Comparison of ENCODE assay signal across 34 mouse cellular contexts in the genomic region with DNA sequence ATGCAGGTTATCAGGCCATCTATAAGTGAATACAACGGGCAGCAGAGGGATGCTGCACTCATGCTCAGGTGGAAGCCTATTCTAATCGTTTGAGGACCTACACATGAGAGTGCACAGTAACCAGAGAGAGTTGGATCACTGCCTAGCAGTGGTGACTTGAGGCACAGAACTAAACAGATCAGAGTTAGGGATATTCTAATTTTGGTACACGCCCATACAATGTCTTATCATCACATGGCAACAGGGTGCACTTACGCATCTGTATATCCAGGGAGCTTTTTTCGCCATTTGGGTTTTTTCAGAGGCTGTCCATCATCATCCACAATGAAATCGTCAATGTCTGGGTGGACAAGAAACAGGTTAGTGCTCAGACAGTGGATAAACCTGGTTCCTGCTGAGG. TPM values are rescaled to one million over a fixed set of nuclear protein-coding genes. Genes with fewer than 3 reads are reported as not detected.
"Had no signal": no experiment of that assay in that cellular context is flagged by ENCODE, and none has a peak within 500 bp of the region (broad histone marks: within the 10 kb centered on the region; RNA-seq: fewer than 3 reads in every experiment).

No protein-coding gene starts in this region.

- H3K4me3 ChIP-seq: left cerebral cortex, adult 2 months; limb, embryonic 10.5 days; limb, embryonic 12.5 days; limb, embryonic 13.5 days; limb, embryonic 15.5 days; liver, embryonic 12.5 days; liver, embryonic 13.5 days; liver, embryonic 15.5 days; lung, embryonic 15.5 days; megakaryocyte, embryonic 14.5 days; midbrain, embryonic 10.5 days; midbrain, embryonic 12.5 days; midbrain, embryonic 13.5 days; midbrain, embryonic 15.5 days; myocyte; neural tube, embryonic 12.5 days; neural tube, embryonic 13.5 days had no signal

- ATAC-seq: liver, embryonic 12.5 days; liver, postnatal 0 days; midbrain, embryonic 13.5 days; midbrain, embryonic 15.5 days; midbrain, embryonic 16.5 days had no signal

- H3K4me2 ChIP-seq: limb, embryonic 12.5 days; limb, embryonic 13.5 days; limb, embryonic 15.5 days; liver, embryonic 11.5 days; liver, embryonic 12.5 days; liver, embryonic 13.5 days; liver, embryonic 15.5 days; lung, embryonic 14.5 days; lung, embryonic 15.5 days; midbrain, embryonic 11.5 days; midbrain, embryonic 12.5 days; midbrain, embryonic 13.5 days; midbrain, embryonic 15.5 days; neural tube, embryonic 12.5 days; neural tube, embryonic 13.5 days had no signal

- DNase-seq: left cerebral cortex, postnatal 4 days; liver; liver, embryonic 13.5 days; liver, postnatal 0 days; lung, adult 18-20 months; lung, adult 2 months; lung, embryonic 14.5 days; lung, postnatal 10 days; lung, postnatal 14 days; lung, postnatal 36 days; midbrain, embryonic 14.5 days had no signal

- H3K9ac ChIP-seq: limb, embryonic 12.5 days; limb, embryonic 13.5 days; limb, embryonic 15.5 days; liver, embryonic 12.5 days; liver, embryonic 13.5 days; liver, embryonic 14.5 days; liver, embryonic 15.5 days; liver, postnatal 0 days; lung, embryonic 14.5 days; lung, embryonic 15.5 days; midbrain, embryonic 12.5 days; midbrain, embryonic 13.5 days; midbrain, embryonic 15.5 days; neural tube, embryonic 12.5 days; neural tube, embryonic 13.5 days had no signal

- H3K4me1 ChIP-seq: limb, embryonic 10.5 days; limb, embryonic 12.5 days; limb, embryonic 13.5 days; limb, embryonic 15.5 days; liver, embryonic 12.5 days; liver, embryonic 15.5 days; lung, embryonic 15.5 days; midbrain, embryonic 10.5 days; midbrain, embryonic 12.5 days; midbrain, embryonic 13.5 days; midbrain, embryonic 15.5 days; neural tube, embryonic 12.5 days; neural tube, embryonic 13.5 days had no signal

- H3K9me3 ChIP-seq: limb, embryonic 10.5 days; limb, embryonic 12.5 days; limb, embryonic 13.5 days; limb, embryonic 15.5 days; liver, embryonic 12.5 days; liver, embryonic 13.5 days; liver, embryonic 15.5 days; lung, embryonic 15.5 days; megakaryocyte, embryonic 14.5 days; midbrain, embryonic 10.5 days; midbrain, embryonic 12.5 days; midbrain, embryonic 13.5 days; midbrain, embryonic 15.5 days; neural tube, embryonic 12.5 days; neural tube, embryonic 13.5 days had no signal

- H3K27ac ChIP-seq: left cerebral cortex, adult 2 months; limb, embryonic 10.5 days; limb, embryonic 12.5 days; limb, embryonic 13.5 days; limb, embryonic 15.5 days; liver, embryonic 12.5 days; liver, embryonic 13.5 days; liver, embryonic 14.5 days; liver, embryonic 15.5 days; lung, embryonic 15.5 days; macrophage; midbrain, embryonic 10.5 days; midbrain, embryonic 12.5 days; midbrain, embryonic 13.5 days; midbrain, embryonic 15.5 days; neural tube, embryonic 12.5 days; neural tube, embryonic 13.5 days had no signal

- H3K27me3 ChIP-seq: limb, embryonic 12.5 days; limb, embryonic 13.5 days; limb, embryonic 15.5 days; liver, embryonic 12.5 days; liver, embryonic 13.5 days; liver, embryonic 15.5 days; lung, embryonic 15.5 days; megakaryocyte, embryonic 14.5 days; midbrain, embryonic 12.5 days; midbrain, embryonic 13.5 days; midbrain, embryonic 15.5 days; neural tube, embryonic 12.5 days; neural tube, embryonic 13.5 days had no signal

RNA-seq across cellular contexts. Expression of a gene that starts 38.3 kb away (rescaled TPM):
- total RNA-seq: monocyte, adult 5-6 weeks had no signal

RNA-seq across cellular contexts. Expression of a gene that starts 43.3 kb away (rescaled TPM):
- total RNA-seq: megakaryocyte, adult 5-6 weeks; monocyte, adult 5-6 weeks had no signal
